Mouse (Mus musculus) embryo, embryonic 9.5 days (tissue): ENCODE data around the gene Slc39a11.

Experiments used
- DNase-seq: peaks from one replicate; pipeline ENCODE4 v3.0.0-alpha.2; 2017; ENCODE audit errors: extremely low spot score

The Slc39a11 gene

GRCm38 (mm10) chr11:113339770-113340169 lies 310.1 kb downstream of the Slc39a11 start:
- DNase-seq, result no peak

- DNase-seq, result no peak
Observed at GRCm38 (mm10) chr11:113338581-113338980, 311.3 kb downstream of the Slc39a11 start.

- no peak for DNase-seq
Observed at GRCm38 (mm10) chr11:113335706-113336105, 314.2 kb downstream of the Slc39a11 start.

GRCm38 (mm10) chr11:113334444-113334881 lies 315.4 kb downstream of the Slc39a11 start:
- DNase-seq, result no peak

GRCm38 (mm10) chr11:113333535-113333934 lies 316.3 kb downstream of the Slc39a11 start:
- DNase-seq, result no peak

GRCm38 (mm10) chr11:113330061-113330591 lies 319.8 kb downstream of the Slc39a11 start:
- DNase-seq, result no peak

- DNase-seq, result no peak
Observed at GRCm38 (mm10) chr11:113327499-113328062, 322.3 kb downstream of the Slc39a11 start.

- DNase-seq, result peak; percentile 88
Observed at GRCm38 (mm10) chr11:113326387-113327011, 323.4 kb downstream of the Slc39a11 start.

GRCm38 (mm10) chr11:113321601-113322000 lies 328.3 kb downstream of the Slc39a11 start:
- no peak for DNase-seq

- no peak for DNase-seq
Observed at GRCm38 (mm10) chr11:113309265-113309951, 340.5 kb downstream of the Slc39a11 start.

GRCm38 (mm10) chr11:113308256-113308941 lies 341.5 kb downstream of the Slc39a11 start:
- DNase-seq, result no peak

- DNase-seq, result no peak
Observed at GRCm38 (mm10) chr11:113303204-113303603, 346.7 kb downstream of the Slc39a11 start.

GRCm38 (mm10) chr11:113299492-113299891 lies 350.4 kb downstream of the Slc39a11 start:
- no peak for DNase-seq

GRCm38 (mm10) chr11:113297765-113298164 lies 352.1 kb downstream of the Slc39a11 start:
- peak; percentile 80 for DNase-seq

- no peak for DNase-seq
Observed at GRCm38 (mm10) chr11:113296912-113297625, 352.8 kb downstream of the Slc39a11 start.

GRCm38 (mm10) chr11:113296162-113296561 lies 353.7 kb downstream of the Slc39a11 start:
- peak; percentile 76 for DNase-seq

GRCm38 (mm10) chr11:113294518-113294917 lies 355.4 kb downstream of the Slc39a11 start:
- no peak for DNase-seq

GRCm38 (mm10) chr11:113292906-113293614 lies 356.8 kb downstream of the Slc39a11 start:
- no peak for DNase-seq

- DNase-seq, result no peak
Observed at GRCm38 (mm10) chr11:113291781-113292714, 357.8 kb downstream of the Slc39a11 start.

- no peak for DNase-seq
Observed at GRCm38 (mm10) chr11:113290911-113291310, 359.0 kb downstream of the Slc39a11 start.
